Mouse (Mus musculus): ENCODE measurements around the gene Olfr1378. TPM values are rescaled to one million over a fixed set of nuclear protein-coding genes. Genes with fewer than 3 reads are reported as not detected.

Gene Olfr1378
- polyA plus RNA-seq, 1 experiment from 2014 or later, result not detected

Other genes starting within 250 kb of the Olfr1378 start
- 27.6 and 29.3 TPM in 2 replicates for gene Zfp354c, start 138.8 kb upstream of the Olfr1378 start, polyA plus RNA-seq (2015; fragmentation: Nextera tagmentation; extraction: Ambion mirVana)
- gene Zfp879, start 125.0 kb upstream of the Olfr1378 start, polyA plus RNA-seq (2015; fragmentation: Nextera tagmentation; extraction: Ambion mirVana), result 0.72 and 1.0 TPM in 2 replicates
- 0.10 TPM in 1 of 2 replicates, not detected in the other for gene Grm6, start 115.8 kb upstream of the Olfr1378 start, polyA plus RNA-seq (2015; fragmentation: Nextera tagmentation; extraction: Ambion mirVana)
- 8.6 and 9.6 TPM in 2 replicates for gene Zfp454, start 78.9 kb upstream of the Olfr1378 start, polyA plus RNA-seq (2015; fragmentation: Nextera tagmentation; extraction: Ambion mirVana)
- gene Zfp2, start 50.4 kb upstream of the Olfr1378 start, polyA plus RNA-seq (2015; fragmentation: Nextera tagmentation; extraction: Ambion mirVana), result 15.4 and 18.2 TPM in 2 replicates
- gene Zfp354b, start 34.9 kb upstream of the Olfr1378 start, polyA plus RNA-seq (2015; fragmentation: Nextera tagmentation; extraction: Ambion mirVana), result 1.7 and 1.9 TPM in 2 replicates
- not detected in 2 replicates for gene 4933414I15Rik, start 22.8 kb upstream of the Olfr1378 start, polyA plus RNA-seq (2015; fragmentation: Nextera tagmentation; extraction: Ambion mirVana)
- gene Prop1, start 12.8 kb upstream of the Olfr1378 start, polyA plus RNA-seq (2015; fragmentation: Nextera tagmentation; extraction: Ambion mirVana), result not detected in 2 replicates
- not detected in 2 replicates for gene Olfr1377, start 15.4 kb downstream of the Olfr1378 start, polyA plus RNA-seq (2015; fragmentation: Nextera tagmentation; extraction: Ambion mirVana)
- gene Olfr51, start 37.1 kb downstream of the Olfr1378 start, polyA plus RNA-seq (2015; fragmentation: Nextera tagmentation; extraction: Ambion mirVana), result not detected in 2 replicates
- gene Olfr54, start 47.7 kb downstream of the Olfr1378 start, polyA plus RNA-seq (2015; fragmentation: Nextera tagmentation; extraction: Ambion mirVana), result not detected in 2 replicates
- gene Olfr1375, start 81.6 kb downstream of the Olfr1378 start, polyA plus RNA-seq (2015; fragmentation: Nextera tagmentation; extraction: Ambion mirVana), result not detected in 2 replicates
- gene Zfp354a, start 92.7 kb downstream of the Olfr1378 start, polyA plus RNA-seq (2015; fragmentation: Nextera tagmentation; extraction: Ambion mirVana), result 13.5 and 14.2 TPM in 2 replicates

Data from kidney, embryonic 16.5 days (tissue).